Mouse (Mus musculus) layer of hippocampus, postnatal 14 days (tissue): ENCODE results near the gene Olfr1243. TPM values are rescaled to one million over a fixed set of nuclear protein-coding genes. Genes with fewer than 3 reads are reported as not detected.
"Not testable (repeated sequence)": the region's sequence is repeated elsewhere in the genome, so short reads cannot be mapped to it uniquely, and the experiment has no call there.

Source experiments
- DNase-seq, 2 experiments: peaks; one replicate each; pipeline ENCODE4 v3.0.0; 2021 to 2022; ENCODE audit warnings: low spot score in 2 of 2, mixed read lengths in 1 of 2
- long read RNA-seq, 2 experiments: library from polyadenylated mRNA; stranded (forward); transcript quantifications; one replicate each; pipeline ENCODE4 v2.0.0; 2021
- total RNA-seq, 2 experiments: library from RNA; stranded (reverse); gene quantifications; 2 replicates each; pipeline ENCODE4 v1.2.3; 2021

Olfr1243 gene
- not detected for total RNA-seq
- long read RNA-seq, experiment 1: 0 reads
- long read RNA-seq, experiment 2: 0 reads

DNA sequence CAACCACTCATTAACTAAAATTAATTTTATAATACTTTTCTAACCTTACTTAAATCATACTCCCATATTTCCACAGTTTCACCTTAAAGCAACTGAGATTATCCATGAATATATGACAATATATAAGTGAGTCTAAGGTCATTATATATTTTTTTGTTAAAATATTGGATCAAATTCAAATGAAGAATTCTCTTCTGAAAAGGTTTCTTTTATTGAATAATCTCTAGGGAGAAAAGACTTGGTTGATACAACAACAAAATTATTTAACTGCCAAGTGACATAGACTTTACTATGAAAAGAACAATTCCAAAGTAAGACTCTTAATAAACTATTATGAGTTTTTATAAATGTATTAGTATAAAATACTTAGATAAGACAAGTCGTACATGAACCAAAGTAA, at the start of gene Olfr1243:
Gene Olfr1243, minus strand, starts transcription at position 101 of the 400 bp plus-strand sequence.
- no peak for DNase-seq

DNA sequence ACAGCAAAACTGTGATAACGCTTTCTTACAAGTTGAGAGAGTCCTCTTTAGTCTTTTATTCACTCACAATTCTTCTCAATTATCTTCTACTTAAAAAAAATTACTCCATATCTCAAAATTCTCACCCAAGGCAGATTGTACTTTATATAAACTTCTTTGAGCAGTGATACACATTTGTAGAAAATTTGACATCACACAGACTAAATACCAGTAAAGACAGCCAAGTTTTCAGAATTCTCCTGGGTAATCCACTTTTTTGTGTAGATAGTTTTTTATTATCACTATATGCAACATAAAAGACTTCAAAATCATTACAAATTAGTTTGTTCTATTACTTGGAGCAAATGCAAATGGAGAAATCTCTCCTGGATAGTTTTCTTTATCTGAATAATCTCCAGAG, 47.1 kb upstream of the Olfr1243 start, which contains the start of gene Olfr1245:
Gene Olfr1245, minus strand, starts transcription at position 101 of the 400 bp plus-strand sequence.
- DNase-seq: no peak

GRCm38 (mm10) chr2:89562706-89563105, 31.4 kb upstream of the Olfr1243 start:
- DNase-seq: not testable (repeated sequence)

DNA sequence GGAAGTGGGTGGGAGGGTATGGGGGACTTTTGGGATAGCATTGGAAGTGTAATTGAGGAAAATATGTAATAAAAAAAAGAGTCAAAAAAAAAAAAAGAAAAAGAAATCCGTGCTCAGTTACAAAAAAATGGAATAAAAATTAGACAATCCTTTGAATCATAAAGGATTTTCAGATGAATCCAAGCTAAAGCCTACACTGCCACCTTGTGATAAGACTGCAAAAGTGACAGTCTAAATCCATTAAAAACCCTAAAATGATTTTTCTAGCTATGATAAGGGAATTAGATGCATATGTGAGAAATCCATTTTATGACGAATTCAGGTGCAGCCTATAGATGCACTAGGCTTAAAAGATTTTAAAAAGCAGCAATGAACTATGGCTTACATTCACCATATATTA, 13.2 kb upstream of the Olfr1243 start:
- peak in 1 of 2 experiments; percentile 15 for DNase-seq

DNA sequence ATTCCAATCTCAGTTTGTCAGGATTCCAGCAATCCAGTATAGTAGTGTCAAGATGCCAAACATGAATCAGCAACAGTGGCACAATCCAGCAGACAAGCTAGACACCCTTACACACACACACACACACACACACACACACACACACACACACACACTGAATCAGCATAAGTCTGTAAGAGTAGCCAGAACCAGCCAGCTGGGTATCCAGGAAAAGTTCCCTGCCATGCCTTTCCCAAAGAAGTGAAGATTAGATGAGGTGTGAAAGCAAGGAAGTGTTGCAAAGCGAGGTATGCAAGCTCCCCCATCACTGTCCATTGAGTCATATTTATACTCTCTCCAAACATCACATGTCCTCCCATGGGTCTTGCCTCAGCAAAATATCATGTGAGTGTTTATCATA, 8.6 kb upstream of the Olfr1243 start:
- DNase-seq: no peak

DNA sequence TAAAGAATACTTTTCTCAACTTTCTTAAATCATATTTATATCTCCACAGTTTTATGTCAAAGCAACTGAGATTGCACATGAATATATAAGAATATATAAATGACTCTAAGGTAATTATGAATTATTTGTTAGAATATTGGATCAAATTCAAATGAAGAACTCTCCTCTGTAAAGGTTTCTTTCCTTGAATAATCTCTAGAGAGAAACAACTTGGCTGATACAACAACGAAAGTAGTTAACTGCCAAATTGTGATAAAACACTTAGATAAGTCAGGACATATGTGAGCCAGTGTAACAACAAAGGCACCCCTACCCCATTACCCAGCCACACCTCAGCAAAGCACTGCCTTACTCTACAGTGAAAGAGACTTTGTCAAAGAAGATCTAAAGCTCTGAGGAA, 33.1 kb downstream of the Olfr1243 start, which contains the start of gene Olfr1242:
Gene Olfr1242, minus strand, starts transcription at position 101 of the 400 bp plus-strand sequence.
- no peak for DNase-seq

GRCm38 (mm10) chr2:89487026-89487425, 44.3 kb downstream of the Olfr1243 start, which contains the start of gene Olfr1241:
Olfr1241 (minus strand) TSS chr2:89487126.
- DNase-seq: no peak

Other genes starting within 250 kb of the Olfr1243 start
- gene Olfr1229, start 243.5 kb downstream of the Olfr1243 start, total RNA-seq: not detected
- gene Olfr1230, start 234.2 kb downstream of the Olfr1243 start, total RNA-seq: not detected
- gene Olfr1231, start 224.4 kb downstream of the Olfr1243 start, total RNA-seq: not detected
- gene Olfr1232, start 201.8 kb downstream of the Olfr1243 start, total RNA-seq: not detected
- gene Olfr1233, start 189.1 kb downstream of the Olfr1243 start, total RNA-seq: not detected
- gene Olfr1234, start 166.6 kb downstream of the Olfr1243 start, total RNA-seq: not detected
- not detected for gene Olfr1238, start 121.8 kb downstream of the Olfr1243 start, total RNA-seq
- gene Olfr1239, start 111.1 kb downstream of the Olfr1243 start, total RNA-seq: not detected
- not detected for gene Olfr1240, start 88.5 kb downstream of the Olfr1243 start, total RNA-seq
- not detected for gene Olfr1241, start 44.4 kb downstream of the Olfr1243 start, total RNA-seq
- gene Olfr1242, start 33.2 kb downstream of the Olfr1243 start, total RNA-seq: not detected
- not detected for gene Olfr1245, start 47.0 kb upstream of the Olfr1243 start, total RNA-seq
- not detected for gene Olfr1246, start 61.7 kb upstream of the Olfr1243 start, total RNA-seq
- under 1 TPM; 0.09 to 0.10 TPM for gene Olfr1247, start 82.6 kb upstream of the Olfr1243 start, total RNA-seq
- gene Olfr1248, start 86.8 kb upstream of the Olfr1243 start, total RNA-seq: not detected
- gene Olfr1249, start 103.5 kb upstream of the Olfr1243 start, total RNA-seq: not detected
- gene Olfr1250, start 130.0 kb upstream of the Olfr1243 start, total RNA-seq: not detected
- not detected for gene Olfr1251, start 140.4 kb upstream of the Olfr1243 start, total RNA-seq
- not detected for gene Olfr1252, start 193.5 kb upstream of the Olfr1243 start, total RNA-seq
- gene Olfr1253, start 225.6 kb upstream of the Olfr1243 start, total RNA-seq: not detected